27 mouse cellular contexts compared by ENCODE assay signal in genomic region chr5:14180571-14180970, GRCm38 (mm10).
"Had no signal": no experiment of that assay in that cellular context is flagged by ENCODE, and none has a peak within 500 bp of the region (broad histone marks: within the 10 kb centered on the region; RNA-seq: fewer than 3 reads in every experiment).

No protein-coding gene starts in this region.

- H3K4me1 ChIP-seq: heart, embryonic 13.5 days; heart, embryonic 15.5 days; hindbrain, embryonic 13.5 days; hindbrain, embryonic 15.5 days; kidney, embryonic 15.5 days; limb, embryonic 13.5 days; limb, embryonic 15.5 days; liver, embryonic 13.5 days; liver, embryonic 15.5 days had no signal

- H3K27me3 ChIP-seq: heart, embryonic 13.5 days; heart, embryonic 15.5 days; hindbrain, embryonic 13.5 days; hindbrain, embryonic 15.5 days; kidney, embryonic 15.5 days; limb, embryonic 13.5 days; limb, embryonic 15.5 days; liver, embryonic 13.5 days; liver, embryonic 15.5 days had no signal

- H3K9ac ChIP-seq: heart, embryonic 13.5 days; heart, embryonic 15.5 days; hindbrain, embryonic 13.5 days; hindbrain, embryonic 15.5 days; kidney, embryonic 15.5 days; limb, embryonic 13.5 days; limb, embryonic 15.5 days; liver, embryonic 13.5 days; liver, embryonic 15.5 days had no signal

- ATAC-seq: hindbrain, postnatal 0 days; intestine, embryonic 16.5 days had no signal

- H3K36me3 ChIP-seq: heart, embryonic 13.5 days; heart, embryonic 15.5 days; hindbrain, embryonic 13.5 days; hindbrain, embryonic 15.5 days; kidney, embryonic 15.5 days; limb, embryonic 13.5 days; limb, embryonic 15.5 days; liver, embryonic 13.5 days; liver, embryonic 15.5 days had no signal

- H3K4me2 ChIP-seq: heart, embryonic 11.5 days; heart, embryonic 13.5 days; heart, embryonic 15.5 days; hindbrain, embryonic 13.5 days; hindbrain, embryonic 15.5 days; kidney, embryonic 15.5 days; limb, embryonic 13.5 days; limb, embryonic 15.5 days; liver, embryonic 13.5 days; liver, embryonic 15.5 days had no signal

- DNase-seq: gastrocnemius, postnatal 14 days; gastrocnemius, postnatal 36 days; heart, adult 11 months; heart, adult 2 months; heart, postnatal 14 days; heart, postnatal 36 days; kidney, adult 11 months; kidney, adult 2 months; kidney, adult 9 months; kidney, postnatal 14 days; kidney, postnatal 36 days; layer of hippocampus, adult 9-11 months; layer of hippocampus, postnatal 36 days; left cerebral cortex, postnatal 4 days; liver, embryonic 13.5 days had no signal

- H3K27ac ChIP-seq: heart, adult 2 months; heart, embryonic 13.5 days; heart, embryonic 15.5 days; hindbrain, embryonic 13.5 days; hindbrain, embryonic 15.5 days; hindbrain, postnatal 0 days; kidney, embryonic 15.5 days; kidney, postnatal 0 days; limb, embryonic 13.5 days; limb, embryonic 15.5 days; liver, embryonic 13.5 days; liver, embryonic 15.5 days had no signal

- H3K9me3 ChIP-seq: heart, embryonic 13.5 days; heart, embryonic 15.5 days; hindbrain, embryonic 13.5 days; hindbrain, embryonic 15.5 days; kidney, embryonic 15.5 days; limb, embryonic 13.5 days; limb, embryonic 15.5 days; liver, embryonic 13.5 days; liver, embryonic 15.5 days had no signal

- H3K4me3 ChIP-seq: heart, adult 2 months; heart, embryonic 13.5 days; heart, embryonic 15.5 days; hindbrain, embryonic 13.5 days; hindbrain, embryonic 15.5 days; kidney, embryonic 15.5 days; limb, embryonic 13.5 days; limb, embryonic 15.5 days; liver, embryonic 13.5 days; liver, embryonic 15.5 days had no signal
